Mouse (Mus musculus): ENCODE data around the gene Ntsr1. TPM values are rescaled to one million over a fixed set of nuclear protein-coding genes. Genes with fewer than 3 reads are reported as not detected.

The Ntsr1 gene
- total and polyA plus RNA-seq, 3 experiments = not detected

- no peak for DNase-seq (ENCODE audit: low read depth, low spot score)
- Histone ChIP-seq H3K9ac (ENCODE audit: control insufficient read depth, low read depth, low read length, poor library complexity, severe bottlenecking) (no peak overlapping the region), H3K4me1 (ENCODE audit: control insufficient read depth in 1 of 2, insufficient read depth in 2 of 2, low read length in 2 of 2) (no peaks in the 10 kb centered on the region), H3K9me3 (replicated peaks; ENCODE audit: insufficient read depth, low read length) (no peaks in the 10 kb centered on the region), H3K4me3 (ENCODE audit: control insufficient read depth in 1 of 2, insufficient read depth in 1 of 2, low read depth in 2 of 2, low read length in 2 of 2) (no peak overlapping the region), H3K36me3 (ENCODE audit: control insufficient read depth in 1 of 2, insufficient read depth in 2 of 2, low read length in 2 of 2) (no peaks in the 10 kb centered on the region), H3K79me2 (ENCODE audit: control insufficient read depth, insufficient read depth, low read length, poor library complexity) (no peaks in the 10 kb centered on the region), H3K27me3 (ENCODE audit: control insufficient read depth in 1 of 2, insufficient read depth in 2 of 2, low read length in 2 of 2) (peaks cover 8 to 18% of the 10 kb centered on the region in 2 experiments), H3K27ac (ENCODE audit: control insufficient read depth, low read depth, low read length) (no peak overlapping the region)
- TF ChIP-seq USF1 (IDR thresholded peaks at IDR 0.05; ENCODE audit: low read depth, low read length) (no peak), ETS1 (IDR thresholded peaks at IDR 0.05; ENCODE audit: low read depth, low read length) (no peak), CHD1 (IDR thresholded peaks at IDR 0.05; ENCODE audit: low read depth, low read length) (no peak), POLR2AphosphoS2 (IDR thresholded peaks at IDR 0.05; ENCODE audit: low read length) (no peak), EP300 (IDR thresholded peaks at IDR 0.05; ENCODE audit: low read depth in 1 of 2, low read length in 2 of 2) (no peak), TCF12 (IDR thresholded peaks at IDR 0.05; ENCODE audit: low read depth, low read length) (no peak), GABPA (IDR thresholded peaks at IDR 0.05; ENCODE audit: low read depth, low read length) (no peak), CTCF (IDR thresholded peaks at IDR 0.05 in 2 of 3, conservative IDR thresholded peaks at IDR 0.05 in 1 of 3; ENCODE audit: control insufficient read depth in 1 of 3, insufficient read depth in 1 of 3, low read depth in 2 of 3, low read length in 3 of 3, poor library complexity in 1 of 3, severe bottlenecking in 1 of 3) (no peak)
Measured at GRCm38 (mm10) chr2:180513019-180513418, 13.2 kb downstream of the Ntsr1 start.

- no peaks in the 10 kb centered on the region for H3K79me2 ChIP-seq (ENCODE audit: control insufficient read depth, insufficient read depth, low read length, poor library complexity)
- H3K9me3 ChIP-seq (replicated peaks; ENCODE audit: insufficient read depth, low read length) = no peaks in the 10 kb centered on the region
- peaks cover 8 to 18% of the 10 kb centered on the region in 2 experiments for H3K27me3 ChIP-seq (ENCODE audit: control insufficient read depth in 1 of 2, insufficient read depth in 2 of 2, low read length in 2 of 2)
- H3K4me1 ChIP-seq (ENCODE audit: control insufficient read depth in 1 of 2, insufficient read depth in 2 of 2, low read length in 2 of 2) = no peaks in the 10 kb centered on the region
- TF ChIP-seq USF2 (IDR thresholded peaks at IDR 0.05; ENCODE audit: borderline replicate concordance in 1 of 2, insufficient read depth in 1 of 2, low read depth in 1 of 2, low read length in 2 of 2) (no peak), GABPA (IDR thresholded peaks at IDR 0.05; ENCODE audit: low read depth, low read length) (no peak), NELFE (IDR thresholded peaks at IDR 0.05; ENCODE audit: low read depth, low read length) (no peak), ZMIZ1 (IDR thresholded peaks at IDR 0.05; ENCODE audit: low read depth, low read length) (no peak), ELF1 (IDR thresholded peaks at IDR 0.05; ENCODE audit: low read depth, low read length) (no peak), MAX (IDR thresholded peaks at IDR 0.05; ENCODE audit: low read length) (no peak), USF1 (IDR thresholded peaks at IDR 0.05; ENCODE audit: low read depth, low read length) (no peak), KAT2A (conservative IDR thresholded peaks at IDR 0.05; ENCODE audit: low read depth, low read length) (no peak), UBTF (IDR thresholded peaks at IDR 0.05; ENCODE audit: borderline replicate concordance, insufficient read depth, low read depth, low read length) (no peak), E2F4 (IDR thresholded peaks at IDR 0.05; ENCODE audit: borderline replicate concordance, low read depth, low read length) (no peak), MAFK (IDR thresholded peaks at IDR 0.05; ENCODE audit: borderline replicate concordance, low read depth, low read length) (no peak), SIN3A (IDR thresholded peaks at IDR 0.05; ENCODE audit: low read length) (no peak), JUND (IDR thresholded peaks at IDR 0.05; ENCODE audit: low read depth, low read length) (no peak), ZC3H11A (IDR thresholded peaks at IDR 0.05; ENCODE audit: low read depth, low read length) (no peak), RCOR1 (IDR thresholded peaks at IDR 0.05; ENCODE audit: low read depth, low read length) (no peak), CHD1 (IDR thresholded peaks at IDR 0.05; ENCODE audit: low read depth, low read length) (no peak), HCFC1 (IDR thresholded peaks at IDR 0.05; ENCODE audit: low read depth, low read length) (no peak), POLR2AphosphoS5 (IDR thresholded peaks at IDR 0.05; ENCODE audit: borderline replicate concordance, low read depth, low read length) (no peak), BHLHE40 (IDR thresholded peaks at IDR 0.05; ENCODE audit: borderline replicate concordance, low read depth, low read length) (no peak), TAL1 (IDR thresholded peaks at IDR 0.05; ENCODE audit: low read length) (no peak)
- H3K9ac ChIP-seq (ENCODE audit: control insufficient read depth, low read depth, low read length, poor library complexity, severe bottlenecking) = no peak overlapping the region
- DNase-seq (ENCODE audit: low read depth, low spot score) = no peak
- no peaks in the 10 kb centered on the region for H3K36me3 ChIP-seq (ENCODE audit: control insufficient read depth in 1 of 2, insufficient read depth in 2 of 2, low read length in 2 of 2)
- no peak overlapping the region for H3K27ac ChIP-seq (ENCODE audit: control insufficient read depth, low read depth, low read length)
- H3K4me3 ChIP-seq (ENCODE audit: control insufficient read depth in 1 of 2, insufficient read depth in 1 of 2, low read depth in 2 of 2, low read length in 2 of 2) = no peak overlapping the region
Measured at GRCm38 (mm10) chr2:180513835-180514234, 14.1 kb downstream of the Ntsr1 start.
